Comparison of ENCODE assay signal across 28 mouse cellular contexts in the genomic region with DNA sequence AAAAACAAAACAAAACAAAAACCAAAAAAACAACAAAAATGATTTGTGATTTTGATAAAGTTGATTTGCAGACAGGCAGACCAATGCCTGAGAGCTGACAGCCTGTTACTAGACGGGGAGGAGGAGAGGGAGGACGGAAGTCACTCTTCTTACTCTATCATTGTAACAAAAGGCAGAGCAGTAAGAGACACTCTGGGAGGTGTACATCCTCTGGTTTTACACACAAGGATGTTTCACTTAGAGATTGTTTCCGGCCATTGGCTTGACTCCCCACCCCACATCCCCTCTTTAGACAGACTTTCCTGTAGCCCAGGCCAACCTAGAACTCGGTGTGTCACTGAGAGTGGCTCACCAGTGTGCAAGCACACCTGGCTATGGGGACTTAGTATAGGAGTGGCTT. TPM values are rescaled to one million over a fixed set of nuclear protein-coding genes. Genes with fewer than 3 reads are reported as not detected.
DNase-seq lines count a peak whose midpoint lies in the region; ATAC-seq lines count a peak whose summit lies in the region.
"Had no signal": no experiment of that assay in that cellular context is flagged by ENCODE, and none has a peak within 500 bp of the region (broad histone marks: within the 10 kb centered on the region; RNA-seq: fewer than 3 reads in every experiment).

No protein-coding gene starts in this region.

- no peak overlapping the region for H3K27ac ChIP-seq in lung, embryonic 16.5 days (ENCODE audit: low read length)
- H3K27ac ChIP-seq: embryonic facial prominence, embryonic 12.5 days; hindbrain, embryonic 10.5 days; hindbrain, embryonic 15.5 days; intestine, embryonic 15.5 days; layer of hippocampus, adult 2 months; limb, embryonic 13.5 days; lung, embryonic 15.5 days; neural tube, embryonic 12.5 days had no signal

- peaks cover 13% of the 10 kb centered on the region for H3K4me1 ChIP-seq in lung, embryonic 16.5 days (replicated peaks; ENCODE audit: control insufficient read depth, insufficient read depth, low read length)
- H3K4me1 ChIP-seq: embryonic facial prominence, embryonic 12.5 days; hindbrain, embryonic 10.5 days; hindbrain, embryonic 15.5 days; neural tube, embryonic 12.5 days had no signal

- peaks cover 3% of the 10 kb centered on the region; the same call in 1 of the 2 replicates for H3K36me3 ChIP-seq in lung, embryonic 16.5 days (ENCODE audit: control insufficient read depth, insufficient read depth, low read length)
- H3K36me3 ChIP-seq: embryonic facial prominence, embryonic 12.5 days; hindbrain, embryonic 15.5 days; intestine, embryonic 15.5 days; limb, embryonic 13.5 days; neural tube, embryonic 12.5 days had no signal

- no peaks in the 10 kb centered on the region for H3K27me3 ChIP-seq in lung, embryonic 16.5 days (ENCODE audit: control insufficient read depth, insufficient read depth, low read depth, low read length)
- H3K27me3 ChIP-seq: embryonic facial prominence, embryonic 12.5 days; heart, embryonic 12.5 days; hindbrain, embryonic 15.5 days; intestine, embryonic 15.5 days; limb, embryonic 13.5 days; lung, embryonic 15.5 days; neural tube, embryonic 12.5 days had no signal

- H3K4me2 ChIP-seq in lung, embryonic 16.5 days (ENCODE audit: low read depth, low read length): no peak overlapping the region
- H3K4me2 ChIP-seq: embryonic facial prominence, embryonic 12.5 days; heart, embryonic 12.5 days; hindbrain, embryonic 15.5 days; intestine, embryonic 15.5 days; limb, embryonic 13.5 days; liver, embryonic 11.5 days; lung, embryonic 15.5 days; midbrain, embryonic 11.5 days; neural tube, embryonic 12.5 days had no signal

- peak; percentile 26; the same call in 1 of the 2 replicates for ATAC-seq in lung, embryonic 16.5 days (ENCODE audit: low read depth)
- ATAC-seq in CD4-positive, CD25-positive, alpha-beta regulatory T cell, adult 4 months: peak; percentile 53
- ATAC-seq in inflammation-experienced regulatory T-cells, adult 6 months: peak; percentile 38
- ATAC-seq: forebrain, embryonic 14.5 days; intestine, embryonic 15.5 days; midbrain, embryonic 16.5 days had no signal

- no peak for DNase-seq in lung, postnatal 36 days
- DNase-seq in thymus, postnatal 36 days: peak; percentile 10 to 21
- no peak for DNase-seq in adrenal gland, adult 2 months
- DNase-seq in embryo, embryonic 11 days: no peak
- no peak for DNase-seq in urinary bladder, postnatal 4 days (ENCODE audit: low spot score in 2 of 2)
- DNase-seq: adrenal gland, postnatal 10 days; cerebellum, adult 8-10 months; cerebellum, postnatal 25 days; gastrocnemius, postnatal 25 days; heart, adult 18-20 months; kidney, adult 2 months; kidney, postnatal 36 days had no signal

- WGBS in lung, embryonic 16.5 days: 75% methylated on average over 4 of the region's 4 CpGs

- 0 out of 2 replicates have a peak, but pooled peaks cover 3% of the 10 kb centered on the region for H3K9me3 ChIP-seq in lung, embryonic 16.5 days (ENCODE audit: control insufficient read depth, low read length)
- H3K9me3 ChIP-seq: embryonic facial prominence, embryonic 12.5 days; hindbrain, embryonic 10.5 days; hindbrain, embryonic 15.5 days; intestine, embryonic 15.5 days; limb, embryonic 13.5 days; lung, embryonic 15.5 days; neural tube, embryonic 12.5 days had no signal

- no peak overlapping the region for H3K4me3 ChIP-seq in lung, embryonic 16.5 days (ENCODE audit: low read length)
- H3K4me3 ChIP-seq: embryonic facial prominence, embryonic 12.5 days; heart, embryonic 12.5 days; hindbrain, embryonic 10.5 days; hindbrain, embryonic 15.5 days; intestine, embryonic 15.5 days; layer of hippocampus, adult 2 months; limb, embryonic 13.5 days; lung, embryonic 15.5 days; neural tube, embryonic 12.5 days had no signal

- H3K9ac ChIP-seq in lung, embryonic 16.5 days (ENCODE audit: low read length): no peak overlapping the region
- H3K9ac ChIP-seq: embryonic facial prominence, embryonic 12.5 days; heart, embryonic 12.5 days; hindbrain, embryonic 15.5 days; intestine, embryonic 15.5 days; limb, embryonic 13.5 days; lung, embryonic 15.5 days; neural tube, embryonic 12.5 days had no signal

RNA-seq across cellular contexts. Expression of a gene that starts 11.0 kb away (rescaled TPM):
- polyA plus RNA-seq in lung, embryonic 16.5 days (2015; fragmentation: Nextera tagmentation; extraction: Ambion mirVana): 3.5 and 4.2 TPM in 2 replicates
- polyA plus RNA-seq in CD4-positive, CD25-positive, alpha-beta regulatory T cell, adult 4 months (2017; shearing (Covaris generic)): 1 to 10 TPM; 4.6 to 4.9 TPM
- 1 to 10 TPM; 2.8 to 6.1 (median 4.6) TPM for polyA plus RNA-seq in inflammation-experienced regulatory T-cells, adult 6 months (2017; shearing (Covaris generic))
- total RNA-seq in adrenal gland, adult 2 months (2021): 10 to 100 TPM; 19.6 to 22.1 TPM
- 4.6 and 6.1 TPM in 2 replicates for polyA plus RNA-seq in adrenal gland, adult 2 months (2012; rRNA removed)

RNA-seq across cellular contexts. Expression of a gene that starts 45.8 kb away (rescaled TPM):
- 0.34 and 0.69 TPM in 2 replicates for polyA plus RNA-seq in lung, embryonic 16.5 days (2015; fragmentation: Nextera tagmentation; extraction: Ambion mirVana)
- polyA plus RNA-seq in CD4-positive, CD25-positive, alpha-beta regulatory T cell, adult 4 months (2017; shearing (Covaris generic)): 1 to 10 TPM in 1 of 2 experiments, under 1 TPM in 1; 0.66 to 4.8 TPM
- 1 to 10 TPM in 2 of 3 experiments, under 1 TPM in 1; 0.90 to 8.2 (median 7.2) TPM for polyA plus RNA-seq in inflammation-experienced regulatory T-cells, adult 6 months (2017; shearing (Covaris generic))
- 10 to 100 TPM; 37.5 to 44.6 TPM for total RNA-seq in adrenal gland, adult 2 months (2021)
- polyA plus RNA-seq in adrenal gland, adult 2 months (2012; rRNA removed): 13.3 and 20.3 TPM in 2 replicates

Comparison
In these comparisons a context has a peak if more than half of its experiments do, and no peak if none do; other contexts are left out.
1. DNase-seq: peak in thymus, postnatal 36 days (2 of 2); none in lung, postnatal 36 days (single experiment), adrenal gland, adult 2 months (single experiment), embryo, embryonic 11 days (single experiment) and urinary bladder, postnatal 4 days (0 of 2).
2. Peak in every context shown above with its lines, with median percentiles within 50 percentile points of each other: ATAC-seq.